Mouse (Mus musculus) ES-E14 (cell line): ENCODE measurements around the gene Rdm1.
"Not testable (repeated sequence)": the region's sequence is repeated elsewhere in the genome, so short reads cannot be mapped to it uniquely, and the experiment has no call there.

ENCODE experiments used
- CHD2 ChIP-seq: IDR thresholded peaks from 2 replicates; pipeline ENCODE4 v1.6.1; 2014; ENCODE audit warnings: mild to moderate bottlenecking, low read depth, low read length, inconsistent platforms
- ZC3H11A ChIP-seq: IDR thresholded peaks from 2 replicates; pipeline ENCODE4 v1.6.1; 2012; ENCODE audit warnings: low read depth, mild to moderate bottlenecking, inconsistent platforms, low read length, borderline replicate concordance

DNA sequence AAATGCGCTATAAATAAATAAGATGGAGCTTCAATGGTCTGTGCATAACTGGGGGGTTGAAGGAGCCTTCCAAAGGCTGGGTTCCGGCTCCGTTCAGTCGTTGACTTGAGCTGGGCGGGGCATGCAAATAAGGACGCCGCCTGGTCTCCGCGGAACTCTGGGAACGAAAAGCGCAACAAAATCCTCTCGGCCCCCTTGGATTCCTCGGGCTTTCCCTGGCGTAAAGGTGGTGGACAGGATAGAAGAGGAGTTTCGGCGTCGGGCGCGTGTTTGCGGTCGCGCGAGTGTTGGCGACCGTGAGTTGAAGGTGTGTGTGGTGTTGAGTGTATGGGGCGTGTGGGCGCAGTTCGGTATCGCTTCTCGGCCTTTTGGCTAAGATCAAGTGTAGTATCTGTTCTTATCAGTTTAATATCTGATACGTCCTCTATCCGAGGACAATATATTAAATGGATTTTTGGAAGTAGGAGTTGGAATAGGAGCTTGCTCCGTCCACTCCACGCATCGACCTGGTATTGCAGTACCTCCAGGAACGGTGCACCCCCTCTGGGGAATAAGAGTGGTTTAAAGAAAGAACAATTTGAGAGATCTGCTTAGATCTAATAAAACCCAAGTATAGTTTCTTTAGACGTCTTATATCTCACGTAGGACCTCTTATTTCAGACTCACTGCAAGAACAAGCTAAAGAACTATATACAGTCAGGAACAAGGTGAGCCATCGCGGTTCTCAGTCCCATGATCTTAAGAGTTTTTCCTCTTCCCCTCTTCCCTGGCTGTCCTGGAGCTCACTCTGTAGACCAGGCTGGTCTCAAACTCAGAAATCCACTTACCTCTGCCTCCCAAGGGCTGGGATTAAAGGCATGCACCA, 31.1 kb downstream of the Rdm1 start:
- not testable (repeated sequence) for TF ChIP-seq ZC3H11A, CHD2
